In genomic region chr12:83488211-83488941, GRCm38 (mm10) we compare ENCODE assay signal across 8 mouse cellular contexts. TPM values are rescaled to one million over a fixed set of nuclear protein-coding genes. Genes with fewer than 3 reads are reported as not detected.
A peak's percentile ranks its signal among the peaks of the same experiment; 100 is the strongest.
DNase-seq lines count a peak whose midpoint lies in the region; ATAC-seq and TF ChIP-seq lines count a peak whose summit lies in the region.

No protein-coding gene starts in this region.

- whole genome bisulfite sequencing in embryonic facial prominence, embryonic 12.5 days = under 1% methylated on average over 29 of the region's 29 CpGs
- under 1% methylated on average over 29 of the region's 29 CpGs for WGBS in limb, embryonic 12.5 days
- WGBS in midbrain, postnatal 0 days = 1% methylated on average over 29 of the region's 29 CpGs

- H3K4me3 ChIP-seq in embryonic facial prominence, embryonic 12.5 days = peak overlapping the region; percentile 66
- H3K4me3 ChIP-seq in limb, embryonic 12.5 days (replicated peaks) = peak overlapping the region; percentile 66
- peak overlapping the region; percentile 75 for H3K4me3 ChIP-seq in midbrain, postnatal 0 days (ENCODE audit: low read depth, low read length)

- H3K4me1 ChIP-seq in embryonic facial prominence, embryonic 12.5 days = peaks cover 26% of the 10 kb centered on the region
- H3K4me1 ChIP-seq in limb, embryonic 12.5 days (replicated peaks) = peaks cover 38% of the 10 kb centered on the region
- H3K4me1 ChIP-seq in midbrain, postnatal 0 days (ENCODE audit: insufficient read depth, low read length) = 0 out of 2 replicates have a peak, but pooled peaks cover 5% of the 10 kb centered on the region

- peaks cover 6% of the 10 kb centered on the region; the same call in 1 of the 2 replicates for H3K9me3 ChIP-seq in embryonic facial prominence, embryonic 12.5 days
- H3K9me3 ChIP-seq in limb, embryonic 12.5 days = peaks cover 7% of the 10 kb centered on the region
- H3K9me3 ChIP-seq in midbrain, postnatal 0 days (ENCODE audit: low read length) = no peaks in the 10 kb centered on the region

- H3K27me3 ChIP-seq in embryonic facial prominence, embryonic 12.5 days = peaks cover 39% of the 10 kb centered on the region
- H3K27me3 ChIP-seq in limb, embryonic 12.5 days = peaks cover 51% of the 10 kb centered on the region
- no peaks in the 10 kb centered on the region for H3K27me3 ChIP-seq in midbrain, postnatal 0 days (ENCODE audit: insufficient read depth, low read length)

- peak overlapping the region; percentile 98 for H3K4me2 ChIP-seq in embryonic facial prominence, embryonic 12.5 days (replicated peaks)
- H3K4me2 ChIP-seq in limb, embryonic 12.5 days = peak overlapping the region; percentile 100
- H3K4me2 ChIP-seq in midbrain, postnatal 0 days (ENCODE audit: low read depth, low read length, poor library complexity, severe bottlenecking) = peak overlapping the region; percentile 99

- H3K9ac ChIP-seq in embryonic facial prominence, embryonic 12.5 days = 0 out of 2 replicates have a peak overlapping the region, but pooled peaks have one; percentile 33
- 0 out of 2 replicates have a peak overlapping the region, but pooled peaks have one; percentile 19 for H3K9ac ChIP-seq in limb, embryonic 12.5 days (replicated peaks)
- 0 out of 2 replicates have a peak overlapping the region, but pooled peaks have one; percentile 24 for H3K9ac ChIP-seq in midbrain, postnatal 0 days (replicated peaks; ENCODE audit: low read length, poor library complexity, severe bottlenecking)

- no peaks in the 10 kb centered on the region for H3K36me3 ChIP-seq in embryonic facial prominence, embryonic 12.5 days
- H3K36me3 ChIP-seq in limb, embryonic 12.5 days = no peaks in the 10 kb centered on the region
- H3K36me3 ChIP-seq in midbrain, postnatal 0 days (ENCODE audit: insufficient read depth, low read length) = no peaks in the 10 kb centered on the region

- no peak for ATAC-seq in embryonic facial prominence, embryonic 12.5 days (ENCODE audit: insufficient number of reproducible peaks, insufficient read depth, low FRiP score, low TSS enrichment)
- no peak for ATAC-seq in limb, embryonic 12.5 days (ENCODE audit: insufficient number of reproducible peaks, insufficient read depth, low FRiP score, low TSS enrichment, low read depth)
- ATAC-seq in midbrain, postnatal 0 days (ENCODE audit: low FRiP score) = no peak

- no peak for TF ChIP-seq CTCF in midbrain, postnatal 0 days (IDR thresholded peaks at IDR 0.05)

- no peak overlapping the region for H3K27ac ChIP-seq in embryonic facial prominence, embryonic 12.5 days
- no peak overlapping the region for H3K27ac ChIP-seq in limb, embryonic 12.5 days
- no peak overlapping the region for H3K27ac ChIP-seq in midbrain, postnatal 0 days (ENCODE audit: low read depth, low read length)

- DNase-seq in heart, adult 18-20 months = peak; percentile 36 to 73
- no peak for DNase-seq in heart, adult 8-10 months (ENCODE audit: low spot score)
- DNase-seq in adrenal gland, postnatal 10 days = peak; percentile 42
- peak; percentile 17 for DNase-seq in heart, postnatal 4 days
- no peak for DNase-seq in midbrain, postnatal 0 days (ENCODE audit: low spot score)
- no peak for DNase-seq in right cerebral cortex, postnatal 36 days (ENCODE audit: low spot score in 2 of 2)

RNA-seq across cellular contexts. Expression of gene Dpf3, which starts 0.9 kb away (rescaled TPM):
- total RNA-seq in heart, adult 18-20 months (2021) = 10 to 100 TPM; 16.2 to 20.3 TPM
- total RNA-seq in heart, adult 8-10 months (2022) = 10 to 100 TPM; 16.7 to 21.1 (median 18.0) TPM
- 10 to 100 TPM in 1 of 2 experiments, 1 to 10 TPM in 1; 9.2 to 12.7 TPM for total RNA-seq in adrenal gland, postnatal 10 days (2021)
- polyA plus RNA-seq in embryonic facial prominence, embryonic 12.5 days (2016; fragmentation: Nextera tagmentation; extraction: Ambion mirVana) = 4.2 and 5.0 TPM in 2 replicates
- total RNA-seq in heart, postnatal 4 days (2021) = 10 to 100 TPM; 19.6 to 20.2 TPM
- polyA plus RNA-seq in limb, embryonic 12.5 days (2016; fragmentation: Nextera tagmentation; extraction: Ambion mirVana) = 4.4 and 5.4 TPM in 2 replicates
- 31.7 and 35.9 TPM in 2 replicates for total RNA-seq in midbrain, postnatal 0 days (2014; rRNA removed)
- 10.3 and 14.3 TPM in 2 replicates for polyA plus RNA-seq in midbrain, postnatal 0 days (2015; fragmentation: Nextera tagmentation; extraction: Ambion mirVana)

RNA-seq across cellular contexts. Expression of gene Dcaf4, which starts 31.9 kb away (rescaled TPM):
- total RNA-seq in heart, adult 18-20 months (2021) = 10 to 100 TPM; 12.6 to 12.7 TPM
- 10 to 100 TPM; 12.8 to 16.3 (median 14.9) TPM for total RNA-seq in heart, adult 8-10 months (2022)
- 10 to 100 TPM; 38.8 to 58.9 TPM for total RNA-seq in adrenal gland, postnatal 10 days (2021)
- 33.4 and 35.8 TPM in 2 replicates for polyA plus RNA-seq in embryonic facial prominence, embryonic 12.5 days (2016; fragmentation: Nextera tagmentation; extraction: Ambion mirVana)
- 10 to 100 TPM; 15.9 to 16.6 TPM for total RNA-seq in heart, postnatal 4 days (2021)
- 31.8 and 33.7 TPM in 2 replicates for polyA plus RNA-seq in limb, embryonic 12.5 days (2016; fragmentation: Nextera tagmentation; extraction: Ambion mirVana)
- total RNA-seq in midbrain, postnatal 0 days (2014; rRNA removed) = 38.4 and 48.7 TPM in 2 replicates
- polyA plus RNA-seq in midbrain, postnatal 0 days (2015; fragmentation: Nextera tagmentation; extraction: Ambion mirVana) = 40.8 and 41.9 TPM in 2 replicates

Comparison
In these comparisons a context has a peak if more than half of its experiments do, and no peak if none do; other contexts are left out.
1. DNase-seq: peak in heart, adult 18-20 months (2 of 2), adrenal gland, postnatal 10 days (single experiment) and heart, postnatal 4 days (single experiment); none in heart, adult 8-10 months (single experiment), midbrain, postnatal 0 days (single experiment) and right cerebral cortex, postnatal 36 days (0 of 2).
2. Peak in every context shown above with its lines, with median percentiles within 50 percentile points of each other: H3K4me2 ChIP-seq, H3K4me3 ChIP-seq and H3K9ac ChIP-seq.